Mouse (Mus musculus): ENCODE data around the gene Fam209. TPM values are rescaled to one million over a fixed set of nuclear protein-coding genes. Genes with fewer than 3 reads are reported as not detected.
A peak's percentile ranks its signal among the peaks of the same experiment; 100 is the strongest.

The Fam209 gene
- polyA plus RNA-seq, 1 experiment from 2014 or later: not detected

- H3K27ac ChIP-seq (ENCODE audit: low read depth, low read length): no peak overlapping the region
- H3K4me3 ChIP-seq (ENCODE audit: low read depth, low read length): no peak overlapping the region
- no peaks in the 10 kb centered on the region for H3K36me3 ChIP-seq (ENCODE audit: control insufficient read depth, insufficient read depth, low read length)
- H3K4me1 ChIP-seq (replicated peaks; ENCODE audit: control insufficient read depth, insufficient read depth, low read length): no peaks in the 10 kb centered on the region
- no peak for DNase-seq (ENCODE audit: low spot score)
- H3K9me3 ChIP-seq (ENCODE audit: control insufficient read depth, low read length): no peaks in the 10 kb centered on the region
- no peak overlapping the region for H3K4me2 ChIP-seq (replicated peaks; ENCODE audit: low read depth, low read length)
- 84% methylated on average over 14 of the region's 14 CpGs for WGBS
- H3K27me3 ChIP-seq (ENCODE audit: control insufficient read depth, insufficient read depth, low read length): no peaks in the 10 kb centered on the region
- H3K9ac ChIP-seq (ENCODE audit: low read depth, low read length): no peak overlapping the region
- ATAC-seq (ENCODE audit: low FRiP score): no peak
These were observed 11.6 kb downstream of the Fam209 start for GRCm38 (mm10) chr2:172483766-172484413.

- Histone ChIP-seq H3K36me3 (ENCODE audit: control insufficient read depth, insufficient read depth, low read length) (no peaks in the 10 kb centered on the region), H3K4me2 (replicated peaks; ENCODE audit: low read depth, low read length) (no peak overlapping the region), H3K4me3 (ENCODE audit: low read depth, low read length) (no peak overlapping the region), H3K9me3 (ENCODE audit: control insufficient read depth, low read length) (no peaks in the 10 kb centered on the region), H3K27ac (ENCODE audit: low read depth, low read length) (no peak overlapping the region), H3K4me1 (replicated peaks; ENCODE audit: control insufficient read depth, insufficient read depth, low read length) (no peaks in the 10 kb centered on the region), H3K9ac (ENCODE audit: low read depth, low read length) (no peak overlapping the region), H3K27me3 (ENCODE audit: control insufficient read depth, insufficient read depth, low read length) (no peaks in the 10 kb centered on the region)
- ATAC-seq (ENCODE audit: low FRiP score): no peak
- no peak for DNase-seq (ENCODE audit: low spot score)
- 51% methylated on average over 12 of the region's 12 CpGs for WGBS
These were observed 12.5 kb downstream of the Fam209 start for GRCm38 (mm10) chr2:172484696-172485370.

DNA sequence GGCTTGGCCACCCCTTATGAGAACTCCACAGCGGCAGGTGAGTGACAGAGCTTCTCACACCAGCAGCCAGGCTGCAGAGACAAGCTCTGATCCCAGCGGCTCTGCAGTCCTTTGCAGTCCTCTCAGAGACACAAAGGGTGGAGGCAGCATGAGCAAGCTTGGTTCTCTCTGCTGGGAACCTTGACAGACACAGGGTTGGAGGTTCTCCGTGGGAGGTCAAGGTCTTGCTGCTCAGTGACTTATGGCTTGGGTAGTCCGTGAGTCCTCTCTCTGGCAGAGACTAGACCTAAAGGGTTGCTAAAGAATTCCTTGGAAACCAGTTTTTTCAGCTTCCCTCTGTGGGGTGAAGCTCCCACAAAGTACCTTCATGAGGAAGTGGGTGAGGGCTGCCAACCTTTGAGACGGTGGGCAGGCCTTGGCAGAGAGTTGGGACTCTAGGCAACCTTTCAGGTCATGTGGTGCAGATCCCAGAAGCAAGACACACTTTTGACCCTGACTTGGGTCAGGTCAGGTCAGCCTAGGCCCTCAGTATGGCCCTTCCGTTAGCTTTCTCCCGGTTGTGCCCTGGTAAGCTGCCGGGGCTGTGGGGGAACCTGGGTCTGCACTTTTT is 24.5 kb downstream of the Fam209 start:
- no peaks in the 10 kb centered on the region for H3K27me3 ChIP-seq (ENCODE audit: control insufficient read depth, insufficient read depth, low read length)
- H3K4me3 ChIP-seq (ENCODE audit: low read depth, low read length): no peak overlapping the region
- WGBS: 70% methylated on average over 8 of the region's 8 CpGs
- H3K27ac ChIP-seq (ENCODE audit: low read depth, low read length): no peak overlapping the region
- ATAC-seq (ENCODE audit: low FRiP score): no peak
- H3K9ac ChIP-seq (ENCODE audit: low read depth, low read length): no peak overlapping the region
- H3K4me2 ChIP-seq (replicated peaks; ENCODE audit: low read depth, low read length): no peak overlapping the region
- no peak for DNase-seq (ENCODE audit: low spot score)
- no peaks in the 10 kb centered on the region for H3K4me1 ChIP-seq (replicated peaks; ENCODE audit: control insufficient read depth, insufficient read depth, low read length)
- H3K9me3 ChIP-seq (ENCODE audit: control insufficient read depth, low read length): no peaks in the 10 kb centered on the region
- no peaks in the 10 kb centered on the region for H3K36me3 ChIP-seq (ENCODE audit: control insufficient read depth, insufficient read depth, low read length)

DNA sequence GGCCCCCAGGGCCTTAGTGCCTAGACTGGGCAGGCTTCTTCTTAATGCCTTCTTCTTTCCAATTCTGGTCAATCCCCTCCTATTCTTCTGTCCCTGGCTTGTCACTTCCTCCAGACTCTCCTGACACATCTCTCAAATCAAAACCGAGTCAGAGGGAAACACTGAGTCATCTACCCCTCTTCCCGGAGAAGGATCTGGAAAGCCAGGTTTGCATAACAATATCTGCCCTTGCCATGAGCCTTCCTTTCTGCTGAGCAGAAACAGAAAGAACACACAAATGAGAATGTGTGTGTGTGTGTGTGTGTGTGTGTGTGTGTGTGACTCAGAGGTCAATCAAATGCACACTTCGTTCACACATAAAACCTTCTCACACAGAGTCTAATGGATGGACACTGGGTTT is 26.5 kb downstream of the Fam209 start:
- DNase-seq (ENCODE audit: low spot score): no peak
- H3K27ac ChIP-seq (ENCODE audit: low read depth, low read length): no peak overlapping the region
- H3K27me3 ChIP-seq (ENCODE audit: control insufficient read depth, insufficient read depth, low read length): no peaks in the 10 kb centered on the region
- ATAC-seq (ENCODE audit: low FRiP score): no peak
- no peaks in the 10 kb centered on the region for H3K36me3 ChIP-seq (ENCODE audit: control insufficient read depth, insufficient read depth, low read length)
- no peaks in the 10 kb centered on the region for H3K4me1 ChIP-seq (replicated peaks; ENCODE audit: control insufficient read depth, insufficient read depth, low read length)
- no peak overlapping the region for H3K4me3 ChIP-seq (ENCODE audit: low read depth, low read length)
- H3K9me3 ChIP-seq (ENCODE audit: control insufficient read depth, low read length): no peaks in the 10 kb centered on the region
- WGBS: 43% methylated on average over 3 of the region's 3 CpGs
- no peak overlapping the region for H3K9ac ChIP-seq (ENCODE audit: low read depth, low read length)
- no peak overlapping the region for H3K4me2 ChIP-seq (replicated peaks; ENCODE audit: low read depth, low read length)

DNA sequence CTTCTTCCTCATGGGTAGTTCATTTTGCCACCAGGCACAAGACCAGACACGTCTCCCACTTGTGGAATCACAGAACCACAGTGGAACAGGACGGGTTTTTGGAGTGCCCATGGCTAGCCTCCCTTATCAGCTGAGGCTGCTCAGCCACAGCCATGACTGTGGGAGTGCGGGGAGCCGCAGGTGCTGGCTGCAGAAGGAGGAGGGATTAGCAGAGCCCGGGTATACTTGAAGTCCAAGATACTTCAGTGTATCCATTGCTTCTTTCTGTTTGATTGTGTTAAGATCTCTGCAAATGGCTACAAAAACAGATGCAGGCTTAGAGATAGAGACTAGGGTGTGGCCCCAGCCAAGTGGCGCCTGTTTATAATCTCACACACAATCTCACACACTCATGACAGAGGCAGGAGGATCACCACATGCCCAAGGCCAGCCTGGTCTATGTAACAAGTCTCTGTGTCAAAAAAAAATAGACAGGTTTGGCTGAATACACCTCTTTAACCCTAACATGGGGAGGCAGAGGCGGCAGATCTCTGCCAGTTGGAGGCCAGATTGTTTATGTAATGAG is 28.5 kb downstream of the Fam209 start:
- no peaks in the 10 kb centered on the region for H3K4me1 ChIP-seq (replicated peaks; ENCODE audit: control insufficient read depth, insufficient read depth, low read length)
- H3K9me3 ChIP-seq (ENCODE audit: control insufficient read depth, low read length): no peaks in the 10 kb centered on the region
- no peak overlapping the region for H3K4me2 ChIP-seq (replicated peaks; ENCODE audit: low read depth, low read length)
- H3K4me3 ChIP-seq (ENCODE audit: low read depth, low read length): no peak overlapping the region
- H3K27ac ChIP-seq (ENCODE audit: low read depth, low read length): no peak overlapping the region
- 59% methylated on average over 7 of the region's 7 CpGs for WGBS
- no peaks in the 10 kb centered on the region for H3K27me3 ChIP-seq (ENCODE audit: control insufficient read depth, insufficient read depth, low read length)
- H3K36me3 ChIP-seq (ENCODE audit: control insufficient read depth, insufficient read depth, low read length): no peaks in the 10 kb centered on the region
- ATAC-seq (ENCODE audit: low FRiP score) (no peak), DNase-seq (ENCODE audit: low spot score) (no peak)
- H3K9ac ChIP-seq (ENCODE audit: low read depth, low read length): no peak overlapping the region

- no peak overlapping the region for H3K27ac ChIP-seq (ENCODE audit: low read depth, low read length)
- H3K27me3 ChIP-seq (ENCODE audit: control insufficient read depth, insufficient read depth, low read length): no peaks in the 10 kb centered on the region
- 5% methylated on average over 4 of the region's 4 CpGs for WGBS
- no peak overlapping the region for H3K4me2 ChIP-seq (replicated peaks; ENCODE audit: low read depth, low read length)
- ATAC-seq (ENCODE audit: low FRiP score) (no peak), DNase-seq (ENCODE audit: low spot score) (peak; percentile 83)
- no peaks in the 10 kb centered on the region for H3K36me3 ChIP-seq (ENCODE audit: control insufficient read depth, insufficient read depth, low read length)
- no peaks in the 10 kb centered on the region for H3K4me1 ChIP-seq (replicated peaks; ENCODE audit: control insufficient read depth, insufficient read depth, low read length)
- no peak overlapping the region for H3K9ac ChIP-seq (ENCODE audit: low read depth, low read length)
- H3K4me3 ChIP-seq (ENCODE audit: low read depth, low read length): no peak overlapping the region
- H3K9me3 ChIP-seq (ENCODE audit: control insufficient read depth, low read length): no peaks in the 10 kb centered on the region
These were observed 29.0 kb downstream of the Fam209 start for GRCm38 (mm10) chr2:172501341-172501740.

DNA sequence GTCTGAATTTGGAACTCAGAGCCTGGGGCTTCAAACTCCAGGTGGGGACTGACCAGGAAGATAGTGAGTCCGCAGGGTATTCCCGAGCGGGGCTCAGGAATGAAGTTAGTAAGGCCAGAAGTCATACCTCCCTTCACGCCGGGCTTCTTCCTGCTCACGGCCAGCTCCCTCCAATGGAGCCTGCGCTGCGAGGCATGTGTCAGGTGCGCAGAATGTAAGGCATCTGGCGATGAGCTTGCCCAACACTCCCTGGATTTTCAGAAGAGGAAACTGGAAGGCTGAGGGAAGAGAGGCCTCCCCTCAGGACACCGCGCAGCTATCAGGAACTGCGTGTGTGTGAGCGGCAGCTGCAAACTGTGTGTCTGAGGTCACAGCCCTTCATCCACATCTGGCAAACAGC is 29.8 kb downstream of the Fam209 start:
- H3K27me3 ChIP-seq (ENCODE audit: control insufficient read depth, insufficient read depth, low read length): no peaks in the 10 kb centered on the region
- no peaks in the 10 kb centered on the region for H3K4me1 ChIP-seq (replicated peaks; ENCODE audit: control insufficient read depth, insufficient read depth, low read length)
- H3K4me2 ChIP-seq (replicated peaks; ENCODE audit: low read depth, low read length): no peak overlapping the region
- H3K9ac ChIP-seq (ENCODE audit: low read depth, low read length): no peak overlapping the region
- ATAC-seq (ENCODE audit: low FRiP score) (no peak), DNase-seq (ENCODE audit: low spot score) (no peak)
- no peak overlapping the region for H3K4me3 ChIP-seq (ENCODE audit: low read depth, low read length)
- H3K27ac ChIP-seq (ENCODE audit: low read depth, low read length): no peak overlapping the region
- H3K9me3 ChIP-seq (ENCODE audit: control insufficient read depth, low read length): no peaks in the 10 kb centered on the region
- 62% methylated on average over 14 of the region's 14 CpGs for WGBS
- H3K36me3 ChIP-seq (ENCODE audit: control insufficient read depth, insufficient read depth, low read length): no peaks in the 10 kb centered on the region

- whole genome bisulfite sequencing: 88% methylated on average over 7 of the region's 7 CpGs
- DNase-seq (ENCODE audit: low spot score): no peak
These were observed 33.8 kb downstream of the Fam209 start for GRCm38 (mm10) chr2:172506121-172506520.

More at GRCm38 (mm10) chr2:172506121-172506520, 33.8 kb downstream of the Fam209 start:
- no peaks in the 10 kb centered on the region for H3K36me3 ChIP-seq (ENCODE audit: control insufficient read depth, insufficient read depth, low read length)
- no peaks in the 10 kb centered on the region for H3K4me1 ChIP-seq (replicated peaks; ENCODE audit: control insufficient read depth, insufficient read depth, low read length)
- H3K4me2 ChIP-seq (replicated peaks; ENCODE audit: low read depth, low read length): no peak overlapping the region
- no peaks in the 10 kb centered on the region for H3K27me3 ChIP-seq (ENCODE audit: control insufficient read depth, insufficient read depth, low read length)
- no peak for ATAC-seq (ENCODE audit: low FRiP score)
- no peak overlapping the region for H3K27ac ChIP-seq (ENCODE audit: low read depth, low read length)
- no peak overlapping the region for H3K9ac ChIP-seq (ENCODE audit: low read depth, low read length)
- no peak overlapping the region for H3K4me3 ChIP-seq (ENCODE audit: low read depth, low read length)
- H3K9me3 ChIP-seq (ENCODE audit: control insufficient read depth, low read length): no peaks in the 10 kb centered on the region
